Comparison of ENCODE assay signal across 8 mouse cellular contexts in genomic region chr17:21383391-21384056, GRCm38 (mm10). TPM values are rescaled to one million over a fixed set of nuclear protein-coding genes. Genes with fewer than 3 reads are reported as not detected.
DNase-seq lines count a peak whose midpoint lies in the region; ATAC-seq and TF ChIP-seq lines count a peak whose summit lies in the region.

Gene Zfp677, plus strand, starts transcription at chr17:21383748.

- H3K36me3 ChIP-seq in erythroblast, embryonic 14.5 days (ENCODE audit: control insufficient read depth): no peaks in the 10 kb centered on the region
- H3K36me3 ChIP-seq in heart, embryonic 10.5 days: no peaks in the 10 kb centered on the region
- no peaks in the 10 kb centered on the region for H3K36me3 ChIP-seq in kidney, embryonic 14.5 days (ENCODE audit: control insufficient read depth, insufficient read depth, low read length)
- H3K36me3 ChIP-seq in limb, embryonic 15.5 days: no peaks in the 10 kb centered on the region
- H3K36me3 ChIP-seq in midbrain, postnatal 0 days (ENCODE audit: insufficient read depth, low read length): no peaks in the 10 kb centered on the region

- H3K27me3 ChIP-seq in erythroblast, embryonic 14.5 days (ENCODE audit: control insufficient read depth): no peaks in the 10 kb centered on the region
- no peaks in the 10 kb centered on the region for H3K27me3 ChIP-seq in heart, embryonic 10.5 days (ENCODE audit: insufficient read depth, poor library complexity, severe bottlenecking)
- H3K27me3 ChIP-seq in kidney, embryonic 14.5 days (ENCODE audit: control insufficient read depth, insufficient read depth, low read length): no peaks in the 10 kb centered on the region
- no peaks in the 10 kb centered on the region for H3K27me3 ChIP-seq in limb, embryonic 15.5 days
- no peaks in the 10 kb centered on the region for H3K27me3 ChIP-seq in midbrain, postnatal 0 days (ENCODE audit: insufficient read depth, low read length)

- no peaks in the 10 kb centered on the region for H3K9me3 ChIP-seq in erythroblast, embryonic 14.5 days (ENCODE audit: control insufficient read depth, low read length)
- no peaks in the 10 kb centered on the region for H3K9me3 ChIP-seq in heart, embryonic 10.5 days
- H3K9me3 ChIP-seq in kidney, embryonic 14.5 days (ENCODE audit: control insufficient read depth, low read length): no peaks in the 10 kb centered on the region
- H3K9me3 ChIP-seq in limb, embryonic 15.5 days: no peaks in the 10 kb centered on the region
- H3K9me3 ChIP-seq in midbrain, postnatal 0 days (ENCODE audit: low read length): no peaks in the 10 kb centered on the region

- DNase-seq in A20 (ENCODE audit: low read depth, low spot score): peak; percentile 94
- peak; percentile 85 for DNase-seq in brain, embryonic 14.5 days (ENCODE audit: low read depth)
- DNase-seq in heart, embryonic 10.5 days (ENCODE audit: low spot score): peak; percentile 88
- DNase-seq in midbrain, postnatal 0 days (ENCODE audit: low spot score): peak; percentile 61
- DNase-seq in spleen, postnatal 10 days (ENCODE audit: low spot score in 2 of 2): peak; percentile 45 to 77

- H3K4me2 ChIP-seq in kidney, embryonic 14.5 days (replicated peaks; ENCODE audit: low read depth, low read length): peak within 1 kb of the TSS; percentile 79
- H3K4me2 ChIP-seq in limb, embryonic 15.5 days: peak within 1 kb of the TSS; percentile 71
- H3K4me2 ChIP-seq in midbrain, postnatal 0 days (ENCODE audit: low read depth, low read length, poor library complexity, severe bottlenecking): peak within 1 kb of the TSS; percentile 90

- H3K9ac ChIP-seq in kidney, embryonic 14.5 days (ENCODE audit: low read depth, low read length): peak within 1 kb of the TSS; percentile 44
- peak within 1 kb of the TSS; percentile 18 for H3K9ac ChIP-seq in limb, embryonic 15.5 days
- H3K9ac ChIP-seq in midbrain, postnatal 0 days (replicated peaks; ENCODE audit: low read length, poor library complexity, severe bottlenecking): peak within 1 kb of the TSS; percentile 55

- TF ChIP-seq POLR2A in brain, embryonic 14.5 days (IDR thresholded peaks at IDR 0.05; ENCODE audit: borderline replicate concordance, extremely low read depth, insufficient read depth, insufficient read length, poor library complexity, severe bottlenecking): no peak

- WGBS in heart, embryonic 10.5 days: 5% methylated on average over 20 of the region's 20 CpGs
- 5% methylated on average over 20 of the region's 20 CpGs for WGBS in kidney, embryonic 14.5 days
- WGBS in limb, embryonic 15.5 days: 4% methylated on average over 20 of the region's 20 CpGs
- 8% methylated on average over 20 of the region's 20 CpGs for WGBS in midbrain, postnatal 0 days

- ATAC-seq in kidney, embryonic 14.5 days (ENCODE audit: low FRiP score, low TSS enrichment): peak; percentile 100
- ATAC-seq in limb, embryonic 15.5 days (ENCODE audit: insufficient number of reproducible peaks, low FRiP score, low TSS enrichment, low read depth): peak; percentile 95
- ATAC-seq in midbrain, postnatal 0 days (ENCODE audit: low FRiP score): peak; percentile 98

- peak within 1 kb of the TSS; percentile 57 for H3K4me3 ChIP-seq in erythroblast, embryonic 14.5 days (replicated peaks)
- H3K4me3 ChIP-seq in heart, embryonic 10.5 days: peak within 1 kb of the TSS; percentile 70
- H3K4me3 ChIP-seq in kidney, embryonic 14.5 days (ENCODE audit: low read length): peak within 1 kb of the TSS; percentile 53
- peak within 1 kb of the TSS; percentile 54 for H3K4me3 ChIP-seq in limb, embryonic 15.5 days
- H3K4me3 ChIP-seq in midbrain, postnatal 0 days (ENCODE audit: low read depth, low read length): peak within 1 kb of the TSS; percentile 47

- peak; percentile 59; the same call in 1 of the 2 replicates for TF ChIP-seq CTCF in brain, embryonic 14.5 days (IDR thresholded peaks at IDR 0.05; ENCODE audit: borderline replicate concordance, extremely low read depth, insufficient read depth, insufficient read length)
- TF ChIP-seq CTCF in midbrain, postnatal 0 days (IDR thresholded peaks at IDR 0.05): peak; percentile 85

- H3K27ac ChIP-seq in heart, embryonic 10.5 days: peak within 1 kb of the TSS; percentile 73
- no peak within 1 kb of the TSS for H3K27ac ChIP-seq in kidney, embryonic 14.5 days (ENCODE audit: low read depth, low read length)
- peak within 1 kb of the TSS; percentile 51; the same call in 1 of the 2 replicates for H3K27ac ChIP-seq in limb, embryonic 15.5 days
- 0 out of 2 replicates have a peak within 1 kb of the TSS, but pooled peaks have one; percentile 43 for H3K27ac ChIP-seq in midbrain, postnatal 0 days (ENCODE audit: low read depth, low read length)

- H3K4me1 ChIP-seq in erythroblast, embryonic 14.5 days (ENCODE audit: control insufficient read depth): peaks cover 10% of the 10 kb centered on the region
- 0 out of 2 replicates have a peak, but pooled peaks cover 3% of the 10 kb centered on the region for H3K4me1 ChIP-seq in heart, embryonic 10.5 days
- no peaks in the 10 kb centered on the region for H3K4me1 ChIP-seq in kidney, embryonic 14.5 days (ENCODE audit: control insufficient read depth, insufficient read depth, low read length)
- no peaks in the 10 kb centered on the region for H3K4me1 ChIP-seq in limb, embryonic 15.5 days
- H3K4me1 ChIP-seq in midbrain, postnatal 0 days (ENCODE audit: insufficient read depth, low read length): no peaks in the 10 kb centered on the region

RNA-seq across cellular contexts. Expression of gene Zfp677, which starts in this region (rescaled TPM):
- polyA plus RNA-seq in brain, embryonic 14.5 days (2012; rRNA removed): 2.3 and 2.4 TPM in 2 replicates
- not detected in 2 replicates for polyA plus RNA-seq in erythroblast, embryonic 14.5 days (2012)
- 1.8 and 2.2 TPM in 2 replicates for polyA plus RNA-seq in heart, embryonic 10.5 days (2016; fragmentation: Nextera tagmentation; extraction: Ambion mirVana)
- polyA plus RNA-seq in kidney, embryonic 14.5 days (2014; fragmentation: Nextera tagmentation; extraction: Ambion mirVana): 3.8 and 4.2 TPM in 2 replicates
- polyA plus RNA-seq in limb, embryonic 15.5 days (2015; fragmentation: Nextera tagmentation; extraction: Ambion mirVana): 4.2 and 4.6 TPM in 2 replicates
- total RNA-seq in midbrain, postnatal 0 days (2014; rRNA removed): 2.1 and 5.7 TPM in 2 replicates
- polyA plus RNA-seq in midbrain, postnatal 0 days (2015; fragmentation: Nextera tagmentation; extraction: Ambion mirVana): 2.1 and 2.3 TPM in 2 replicates
